Mouse (Mus musculus) T-helper 1 cell (primary cell): Measurements from ENCODE around the gene Lgi4.

Experiments used
- in situ Hi-C: fragments of 300-600 bp; cut with MboI, MseI; formaldehyde crosslinking; loops from one replicate; pipeline ENCODE4 v1.15.1; 2025; ENCODE audit warnings: high pct_unique_total_duplicates

Lgi4 gene

GRCm38 (mm10) chr7:31105061-31105768 lies 46.1 kb downstream of the Lgi4 start:
- in situ Hi-C loops, result no loop called here

DNA sequence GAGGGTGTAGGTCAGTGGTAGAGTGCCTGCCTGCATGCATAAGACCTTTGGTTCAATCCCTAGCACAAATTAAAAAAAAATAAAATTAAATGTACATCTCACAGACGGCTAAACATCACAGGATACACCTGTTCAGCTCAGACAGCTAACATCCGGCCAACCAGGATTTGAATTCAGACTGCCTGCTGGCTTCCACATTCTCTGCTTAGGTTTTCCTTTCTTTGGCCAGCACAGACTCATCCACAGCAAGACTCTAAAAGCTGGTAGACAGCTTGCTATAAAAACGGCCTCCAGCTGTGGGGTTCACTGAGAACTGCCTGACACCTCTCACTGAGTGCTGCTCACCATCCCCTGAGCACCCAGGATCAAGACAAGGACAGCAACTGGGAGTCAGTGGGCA lies 47.0 kb downstream of the Lgi4 start:
- in situ Hi-C loops, result no loop called here

DNA sequence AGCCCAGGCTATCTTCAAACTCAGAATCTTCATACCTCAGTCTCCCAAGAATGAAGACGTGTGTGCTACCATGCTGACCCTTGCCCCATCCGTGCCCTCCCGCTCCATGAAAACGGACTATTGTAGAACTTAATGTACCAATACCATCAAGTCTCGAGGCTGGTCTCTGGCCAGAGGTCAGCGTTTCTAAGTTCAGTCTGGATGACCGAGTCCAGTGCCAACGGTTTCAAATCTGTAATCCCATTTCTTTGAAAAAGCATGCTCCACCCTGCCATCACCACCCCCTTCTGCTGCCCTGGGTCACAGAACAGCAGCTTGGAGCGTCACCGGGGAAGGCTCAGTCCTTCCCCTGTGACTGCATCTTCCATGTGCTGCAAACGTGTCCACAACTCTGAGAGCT lies 48.6 kb downstream of the Lgi4 start:
- in situ Hi-C loops, result no loop called here

- in situ Hi-C loops, result no loop called here
These were observed 49.9 kb downstream of the Lgi4 start for GRCm38 (mm10) chr7:31109091-31109490.

GRCm38 (mm10) chr7:31109796-31110195 lies 50.7 kb downstream of the Lgi4 start:
- in situ Hi-C loops, result no loop called here

DNA sequence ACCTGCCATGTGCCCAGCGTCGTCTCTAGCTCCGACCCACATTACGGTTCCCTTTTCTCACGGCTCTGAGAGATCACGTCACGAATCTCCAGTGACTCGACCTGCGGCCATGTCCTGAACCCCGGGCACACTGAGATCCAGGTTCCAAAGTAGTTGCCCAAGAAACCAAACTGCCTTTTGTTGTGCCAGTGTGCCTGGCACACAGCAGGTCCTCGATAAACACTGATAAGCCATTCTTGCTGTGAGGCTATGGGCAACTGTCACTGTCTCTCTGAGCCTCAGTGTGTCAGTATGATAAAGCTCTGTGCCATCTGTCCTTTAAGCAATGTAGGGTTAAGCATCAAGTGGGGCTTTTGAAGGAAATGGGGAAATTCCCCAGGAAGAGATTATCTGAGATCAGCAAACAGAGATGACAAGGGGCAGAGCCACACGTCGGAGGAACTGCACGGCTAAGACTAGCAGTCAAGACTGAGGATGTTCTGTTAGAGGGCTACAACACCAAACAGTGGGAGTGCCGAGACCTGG lies 51.8 kb downstream of the Lgi4 start:
- in situ Hi-C loops, result no loop called here

GRCm38 (mm10) chr7:31112036-31112435 lies 52.9 kb downstream of the Lgi4 start:
- in situ Hi-C loops, result no loop called here

DNA sequence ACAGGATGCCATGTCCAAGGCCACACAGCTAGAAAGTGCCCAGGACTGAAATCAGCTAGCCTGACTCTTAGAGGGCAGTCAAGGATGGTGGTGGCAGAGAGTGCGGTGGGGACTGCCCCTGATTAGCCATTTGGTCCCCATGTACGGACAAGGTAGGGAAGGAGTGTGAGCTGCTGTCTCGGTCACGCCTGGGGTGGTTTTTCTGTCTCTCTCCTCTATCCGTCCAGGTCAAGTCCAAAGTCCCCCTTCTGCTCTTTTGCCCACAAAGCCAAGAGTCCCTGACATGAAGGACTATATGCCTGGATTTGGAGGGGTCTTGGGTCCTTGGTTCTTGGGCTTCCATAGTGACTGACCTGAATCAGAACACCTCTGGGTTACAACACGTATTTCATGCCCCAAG lies 54.7 kb downstream of the Lgi4 start:
- in situ Hi-C loops, result no loop called here

GRCm38 (mm10) chr7:31114646-31115045 lies 55.5 kb downstream of the Lgi4 start:
- in situ Hi-C loops, result no loop called here

DNA sequence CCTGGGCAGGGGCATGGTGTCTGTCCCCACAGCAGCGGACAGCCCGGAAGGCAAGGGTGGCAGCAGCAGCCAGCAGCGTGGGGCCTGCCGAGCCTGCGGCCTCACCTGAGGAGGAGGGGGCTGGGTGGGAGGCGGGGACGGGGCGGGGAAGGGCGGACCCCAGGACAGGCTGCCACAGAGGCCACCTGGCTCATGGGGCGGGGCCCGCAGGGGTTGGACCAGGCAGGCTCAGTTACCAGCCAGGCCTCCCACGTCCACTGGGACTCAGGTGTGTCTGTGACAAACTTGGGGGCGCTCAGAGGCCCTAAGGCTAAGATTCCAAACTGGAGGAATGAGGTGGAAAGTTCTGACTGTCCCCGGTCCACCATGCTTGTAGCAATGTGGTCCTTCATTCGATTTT lies 56.0 kb downstream of the Lgi4 start, which contains the start of gene Hpn:
TSS of gene Hpn (minus strand) at position 109 of the 400 bp plus-strand sequence.
- in situ Hi-C loops, result no loop called here

DNA sequence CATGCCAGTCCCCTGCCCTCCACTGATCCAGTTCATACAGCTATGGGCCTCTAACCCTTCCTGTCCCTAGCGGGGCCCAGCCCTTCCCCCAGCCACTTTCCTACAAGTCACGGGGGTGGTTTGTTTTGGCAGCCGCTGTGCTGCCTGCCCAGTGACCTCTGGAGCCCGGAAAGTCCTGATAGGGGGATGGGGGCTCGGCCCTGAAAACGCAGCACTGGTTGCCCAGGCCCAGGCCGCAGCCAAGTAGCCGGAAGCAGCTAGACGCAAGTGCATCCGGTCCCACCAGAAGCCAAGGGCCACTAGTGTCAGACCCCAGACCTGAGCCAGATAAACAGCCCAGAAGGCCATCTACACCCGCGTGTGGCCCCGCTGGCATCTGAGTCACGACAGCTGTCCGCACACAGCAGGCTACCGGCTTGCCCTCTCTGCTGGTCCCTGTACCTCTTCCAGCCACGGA lies 56.5 kb downstream of the Lgi4 start:
- in situ Hi-C loops, result no loop called here

- in situ Hi-C loops, result no loop called here
These were observed 57.6 kb downstream of the Lgi4 start for GRCm38 (mm10) chr7:31116721-31117145.

- in situ Hi-C loops, result no loop called here
These were observed 58.3 kb downstream of the Lgi4 start for GRCm38 (mm10) chr7:31117465-31117864.

DNA sequence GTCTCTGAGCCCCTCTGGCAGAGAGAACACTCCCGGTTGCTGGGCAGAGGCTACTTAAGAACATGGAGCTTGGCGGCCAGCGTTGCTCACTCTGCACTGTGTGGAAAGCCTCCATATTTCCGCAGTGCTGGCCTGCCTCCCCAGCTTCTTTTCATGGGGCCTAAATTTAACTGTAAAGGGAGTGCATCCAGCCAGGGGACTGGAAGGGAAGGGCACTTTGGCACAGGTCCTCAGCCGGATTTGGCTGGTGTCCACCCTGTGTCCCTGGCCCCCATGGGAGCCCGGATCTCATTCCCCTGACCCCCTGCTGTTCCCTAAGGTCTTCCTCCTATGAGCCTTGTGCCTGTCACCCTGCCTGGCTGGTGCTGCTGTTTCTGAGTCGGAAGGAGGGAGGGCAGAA lies 59.3 kb downstream of the Lgi4 start:
- in situ Hi-C loops, result no loop called here

DNA sequence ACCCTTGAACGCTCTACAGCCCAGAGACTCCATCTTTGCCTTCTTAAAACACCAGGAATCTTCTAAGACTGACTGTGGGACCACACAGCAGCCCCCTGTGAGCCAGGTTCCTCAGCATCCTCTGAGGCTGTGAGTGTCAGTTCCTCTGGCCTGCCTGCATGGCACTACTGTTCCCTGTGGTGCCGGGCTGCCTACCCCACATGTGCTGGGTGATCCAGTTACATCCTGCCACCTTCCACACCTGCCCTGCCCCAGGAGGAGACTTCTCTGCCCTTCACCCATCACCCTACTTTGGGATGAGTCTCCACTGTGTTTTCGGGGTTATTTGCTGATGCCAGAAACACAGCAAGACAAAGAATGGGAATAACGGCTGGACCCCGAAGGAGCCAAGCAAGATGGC lies 60.4 kb downstream of the Lgi4 start:
- in situ Hi-C loops, result no loop called here
